Mouse (Mus musculus) ES-E14 (cell line): ENCODE data around the gene Bst1.

ENCODE experiments used
- CHD2 ChIP-seq: IDR thresholded peaks from 2 replicates; pipeline ENCODE4 v1.6.1; 2014; ENCODE audit warnings: mild to moderate bottlenecking, low read depth, low read length, inconsistent platforms
- HCFC1 ChIP-seq: IDR thresholded peaks from 2 replicates; pipeline ENCODE4 v1.6.1; 2012; ENCODE audit warnings: low read length, inconsistent platforms, borderline replicate concordance; ENCODE audit not compliant: insufficient read depth
- ZNF384 ChIP-seq: IDR thresholded peaks from 2 replicates; pipeline ENCODE4 v1.6.1; 2012; ENCODE audit warnings: low read depth, low read length, inconsistent platforms

GRCm38 (mm10) chr5:43778583-43778982, 40.1 kb upstream of the Bst1 start:
- TF ChIP-seq CHD2 (no peak), HCFC1 (no peak), ZNF384 (no peak)
